In genomic region chr12:71621542-71621941, GRCm38 (mm10) we compare ENCODE assay signal across 15 mouse cellular contexts.
DNase-seq lines count a peak whose midpoint lies in the region.
"Had no signal": no experiment of that assay in that cellular context is flagged by ENCODE, and none has a peak within 500 bp of the region (broad histone marks: within the 10 kb centered on the region; RNA-seq: fewer than 3 reads in every experiment).

No protein-coding gene starts in this region.

- DNase-seq in heart, adult 11 months, result peak; percentile 74
- no peak for DNase-seq in heart, postnatal 4 days
- peak; percentile 20 for DNase-seq in kidney, postnatal 14 days
- DNase-seq in kidney, adult 11 months, result no peak
- peak; percentile 44 for DNase-seq in mesoderm, embryonic 11.5 days (ENCODE audit: low read depth, low spot score)
- no peak for DNase-seq in right cerebral cortex, postnatal 36 days (ENCODE audit: low spot score in 2 of 2)
- DNase-seq: adrenal gland, adult 8-10 months; adrenal gland, postnatal 14 days; adrenal gland, postnatal 36 days; B cell, adult 2 months; cerebellum, adult 11-12 months; cerebellum, adult 2 months; cerebellum, adult 9-10 months; cerebellum, postnatal 10 days; cerebellum, postnatal 25 days had no signal

Comparison
In these comparisons a context has a peak if more than half of its experiments do, and no peak if none do; other contexts are left out.
1. DNase-seq: peak in heart, adult 11 months (single experiment), kidney, postnatal 14 days (single experiment) and mesoderm, embryonic 11.5 days (single experiment); none in heart, postnatal 4 days (single experiment), kidney, adult 11 months (single experiment) and right cerebral cortex, postnatal 36 days (0 of 2).